Mouse (Mus musculus) limb, embryonic 12.5 days (tissue): ENCODE measurements around the gene Fam216b. TPM values are rescaled to one million over a fixed set of nuclear protein-coding genes. Genes with fewer than 3 reads are reported as not detected.

Experiments
- ATAC-seq: fragments of 200-750 bp; cut with Nextera tagmentation; 2 replicates; pipeline ENCODE4 v1.8.0; 2017; ENCODE audit warnings: low read depth, moderate TSS enrichment; ENCODE audit not compliant: insufficient number of reproducible peaks, insufficient read depth, low FRiP score, low TSS enrichment
- H3K27ac ChIP-seq: fragments of 300-500 bp; sonication (generic); 2 replicates; pipeline ENCODE4 v1.5.1; 2016; ENCODE audit warnings: mild to moderate bottlenecking, moderate library complexity
- H3K27me3 ChIP-seq: fragments of 300-500 bp; sonication (generic); 2 replicates; pipeline ENCODE4 v1.6.1; 2016; ENCODE audit warnings: mild to moderate bottlenecking, moderate library complexity
- H3K36me3 ChIP-seq: fragments of 300-500 bp; sonication (generic); 2 replicates; pipeline ENCODE4 v1.6.1; 2016; ENCODE audit warnings: mild to moderate bottlenecking, moderate library complexity
- H3K4me1 ChIP-seq: fragments of 300-500 bp; sonication (generic); replicated peaks from 2 replicates; pipeline ENCODE4 v1.6.1; 2016
- H3K4me2 ChIP-seq: fragments of 300-500 bp; sonication (generic); 2 replicates; pipeline ENCODE4 v1.6.1; 2016; ENCODE audit warnings: mild to moderate bottlenecking, moderate library complexity
- H3K4me3 ChIP-seq: fragments of 300-500 bp; sonication (generic); replicated peaks from 2 replicates; pipeline ENCODE4 v1.5.1; 2016; ENCODE audit warnings: mild to moderate bottlenecking
- H3K9ac ChIP-seq: fragments of 300-500 bp; sonication (generic); replicated peaks from 2 replicates; pipeline ENCODE4 v1.6.1; 2016; ENCODE audit warnings: mild to moderate bottlenecking, moderate library complexity
- H3K9me3 ChIP-seq: fragments of 300-500 bp; sonication (generic); 2 replicates; pipeline ENCODE4 v1.6.1; 2016; ENCODE audit warnings: mild to moderate bottlenecking, moderate library complexity
- WGBS: fragments of 180-500 bp; shearing (Covaris S2); methylation state at CpG from one replicate; pipeline ENCODE4 v1.1.7; 2016; 5-methylcytosine and 5-hydroxymethylcytosine counted together
- polyA plus RNA-seq: library from polyadenylated mRNA; unstranded; fragments of >200 nt; fragmentation: Nextera tagmentation; extraction: Ambion mirVana; gene quantifications from 2 replicates; pipeline ENCODE4 v1.2.1, GENCODE M21; 2016

Gene Fam216b
- polyA plus RNA-seq, 1 experiment from 2014 or later: not detected

DNA sequence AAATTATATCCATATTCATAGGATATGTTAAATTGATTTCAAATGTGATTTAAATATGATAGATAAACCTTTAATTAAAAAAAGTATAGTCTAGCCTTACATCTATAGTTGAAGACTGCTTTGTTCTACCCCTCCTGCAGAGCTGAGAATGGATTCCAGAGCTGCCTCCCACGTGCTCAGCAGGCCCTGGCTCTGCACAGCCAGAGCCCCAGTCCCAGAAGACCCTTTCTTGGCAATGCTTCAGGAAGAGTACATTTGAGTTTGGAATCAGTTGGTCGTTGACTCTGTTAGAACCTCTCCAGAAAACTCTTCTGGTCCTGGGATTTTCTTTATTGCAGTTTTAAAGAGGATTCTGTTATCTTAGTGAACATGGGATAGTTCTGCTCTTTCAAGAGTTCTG, 45.7 kb downstream of the Fam216b start:
- H3K4me1 ChIP-seq: peaks cover 9% of the 10 kb centered on the region; the same call in 1 of the 2 replicates
- H3K36me3 ChIP-seq: no peaks in the 10 kb centered on the region
- H3K4me2 ChIP-seq: no peak overlapping the region
- no peaks in the 10 kb centered on the region for H3K27me3 ChIP-seq
- 24% methylated on average over 2 of the region's 2 CpGs for WGBS
- no peak overlapping the region for H3K4me3 ChIP-seq
- no peaks in the 10 kb centered on the region for H3K9me3 ChIP-seq
- H3K9ac ChIP-seq: no peak overlapping the region
- H3K27ac ChIP-seq: no peak overlapping the region
- no peak for ATAC-seq

DNA sequence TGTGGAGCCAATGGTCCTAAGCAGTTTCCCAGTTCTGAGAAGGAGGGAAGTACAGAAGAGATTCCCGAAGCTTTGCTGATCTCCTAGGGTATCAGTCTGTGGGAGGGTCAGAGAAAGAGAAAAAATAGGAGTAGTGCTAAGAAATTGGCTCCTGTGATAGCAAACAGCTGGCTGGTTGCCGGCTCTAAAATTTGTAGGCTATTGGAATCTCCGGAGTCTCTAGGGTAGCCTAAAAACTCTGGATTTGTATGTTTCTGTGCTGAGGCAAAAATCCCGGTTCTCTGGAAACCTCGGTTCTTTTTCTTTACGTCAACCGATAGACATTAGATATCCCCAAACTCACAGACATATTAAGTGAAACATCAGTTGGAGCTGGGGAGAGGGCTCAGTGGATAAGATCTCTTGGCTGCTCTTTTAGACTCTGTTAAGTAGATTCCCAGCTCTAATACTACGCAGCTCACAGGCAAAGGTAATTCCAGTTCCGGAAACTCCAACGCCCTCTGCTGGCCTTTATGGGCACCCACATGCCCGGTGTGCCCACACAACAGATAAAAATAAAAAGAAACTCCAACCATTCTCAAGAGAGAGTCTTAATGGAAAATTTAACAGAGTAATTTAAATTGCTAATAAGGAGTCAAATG, 46.8 kb downstream of the Fam216b start:
- no peak overlapping the region for H3K27ac ChIP-seq
- no peak overlapping the region for H3K4me2 ChIP-seq
- peaks cover 9% of the 10 kb centered on the region; the same call in 1 of the 2 replicates for H3K4me1 ChIP-seq
- WGBS: 72% methylated on average over 11 of the region's 11 CpGs
- H3K36me3 ChIP-seq: no peaks in the 10 kb centered on the region
- no peak for ATAC-seq
- no peaks in the 10 kb centered on the region for H3K27me3 ChIP-seq
- no peaks in the 10 kb centered on the region for H3K9me3 ChIP-seq
- no peak overlapping the region for H3K9ac ChIP-seq
- no peak overlapping the region for H3K4me3 ChIP-seq

DNA sequence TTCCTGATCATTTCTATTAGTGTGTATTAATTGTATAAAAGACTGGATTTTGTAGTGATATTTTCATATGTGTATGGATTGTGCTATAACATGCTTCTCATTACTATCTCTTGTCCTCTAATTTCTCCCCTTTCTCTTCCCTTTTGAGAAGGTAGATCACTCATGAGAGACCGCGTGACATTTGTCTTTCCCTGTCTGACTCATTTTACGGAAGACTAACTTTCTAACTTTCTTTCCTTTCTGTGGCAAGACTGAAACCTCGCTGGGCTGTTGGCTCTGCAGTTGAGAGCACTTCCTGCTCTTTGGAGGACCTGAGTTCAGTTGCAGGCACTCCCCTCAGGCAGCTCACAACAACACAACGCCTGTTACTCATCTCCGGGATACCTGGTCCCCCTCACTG, 48.2 kb downstream of the Fam216b start:
- Histone ChIP-seq H3K9ac (no peak overlapping the region), H3K27me3 (no peaks in the 10 kb centered on the region), H3K36me3 (no peaks in the 10 kb centered on the region), H3K4me2 (no peak overlapping the region), H3K9me3 (no peaks in the 10 kb centered on the region), H3K27ac (no peak overlapping the region), H3K4me3 (no peak overlapping the region), H3K4me1 (peaks cover 9% of the 10 kb centered on the region; the same call in 1 of the 2 replicates)
- ATAC-seq: no peak
- 88% methylated on average over 6 of the region's 6 CpGs for WGBS

DNA sequence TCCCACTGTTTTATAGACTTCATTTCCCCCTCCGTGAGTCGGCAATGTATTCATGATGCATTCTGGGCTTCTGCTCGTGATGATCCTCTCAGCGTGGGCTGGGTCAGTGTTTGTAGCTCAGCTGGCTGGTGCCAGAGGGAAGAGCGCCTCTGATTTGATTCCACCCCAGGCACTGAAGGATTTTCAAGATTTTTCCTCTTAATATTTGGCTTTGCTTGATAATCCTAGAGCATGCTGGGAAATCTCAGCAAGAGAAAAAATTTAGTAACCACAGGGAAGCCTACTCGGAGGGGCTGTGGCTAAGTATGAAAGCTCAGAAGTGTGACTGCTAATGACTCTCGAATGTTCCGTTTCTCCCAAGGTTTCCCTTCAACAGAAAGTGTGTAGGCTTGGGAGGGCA, 49.9 kb downstream of the Fam216b start:
- no peak overlapping the region for H3K27ac ChIP-seq
- no peak overlapping the region for H3K9ac ChIP-seq
- no peak for ATAC-seq
- 57% methylated on average over 8 of the region's 8 CpGs for WGBS
- no peaks in the 10 kb centered on the region for H3K27me3 ChIP-seq
- no peak overlapping the region for H3K4me3 ChIP-seq
- no peaks in the 10 kb centered on the region for H3K36me3 ChIP-seq
- H3K4me1 ChIP-seq: peaks cover 9% of the 10 kb centered on the region; the same call in 1 of the 2 replicates
- H3K4me2 ChIP-seq: peak overlapping the region; percentile 16; the same call in 1 of the 2 replicates
- H3K9me3 ChIP-seq: no peaks in the 10 kb centered on the region

Other genes with a start within 250 kb of the Fam216b start
- gene Dnajc15, start 213.9 kb downstream of the Fam216b start, polyA plus RNA-seq: 109 and 120 TPM in 2 replicates
- 0.25 and 0.29 TPM in 2 replicates for gene Epsti1, start 184.8 kb downstream of the Fam216b start, polyA plus RNA-seq
- gene Tnfsf11, start 219.0 kb upstream of the Fam216b start, polyA plus RNA-seq: 0.27 TPM in 1 of 2 replicates, not detected in the other